Mouse (Mus musculus): ENCODE data around the gene Pold3.

Pold3 gene

GRCm38 (mm10) chr7:100033672-100034071 lies 87.7 kb downstream of the Pold3 start:
- DNase-seq (ENCODE audit: low read depth in 1 of 2, low spot score in 2 of 2), result no peak
